Mouse (Mus musculus) heart, embryonic 12.5 days (tissue): ENCODE data around the gene Gm21119. TPM values are rescaled to one million over a fixed set of nuclear protein-coding genes. Genes with fewer than 3 reads are reported as not detected.
A peak's percentile ranks its signal among the peaks of the same experiment; 100 is the strongest.
"Not testable (repeated sequence)": the region's sequence is repeated elsewhere in the genome, so short reads cannot be mapped to it uniquely, and the experiment has no call there.

Source experiments
- ATAC-seq: fragments of 200-750 bp; cut with Nextera tagmentation; 2 replicates; pipeline ENCODE4 v1.8.0; 2017; ENCODE audit warnings: moderate TSS enrichment, moderate library complexity; ENCODE audit not compliant: insufficient number of reproducible peaks, low FRiP score
- H3K27ac ChIP-seq: fragments of 300-500 bp; sonication (generic); 2 replicates; pipeline ENCODE4 v1.5.1; 2016; ENCODE audit warnings: mild to moderate bottlenecking, moderate library complexity; ENCODE audit not compliant: poor library complexity, severe bottlenecking
- H3K27me3 ChIP-seq: fragments of 300-500 bp; sonication (generic); replicated peaks from 2 replicates; pipeline ENCODE4 v1.6.1; 2016; ENCODE audit warnings: mild to moderate bottlenecking, moderate library complexity
- H3K36me3 ChIP-seq: fragments of 300-500 bp; sonication (generic); 2 replicates; pipeline ENCODE4 v1.6.1; 2016; ENCODE audit warnings: mild to moderate bottlenecking, moderate library complexity
- H3K4me1 ChIP-seq: fragments of 300-500 bp; sonication (generic); replicated peaks from 2 replicates; pipeline ENCODE4 v1.6.1; 2016; ENCODE audit warnings: mild to moderate bottlenecking
- H3K4me2 ChIP-seq: fragments of 300-500 bp; sonication (generic); 2 replicates; pipeline ENCODE4 v1.6.1; 2016; ENCODE audit warnings: mild to moderate bottlenecking, moderate library complexity
- H3K4me3 ChIP-seq: fragments of 300-500 bp; sonication (generic); 2 replicates; pipeline ENCODE4 v1.5.1; 2016; ENCODE audit warnings: mild to moderate bottlenecking
- H3K9ac ChIP-seq: fragments of 300-500 bp; sonication (generic); 2 replicates; pipeline ENCODE4 v1.6.1; 2016; ENCODE audit warnings: mild to moderate bottlenecking, moderate library complexity
- H3K9me3 ChIP-seq: fragments of 300-500 bp; sonication (generic); replicated peaks from 2 replicates; pipeline ENCODE4 v1.6.1; 2016; ENCODE audit warnings: mild to moderate bottlenecking, moderate library complexity
- WGBS: fragments of 180-500 bp; shearing (Covaris S2); methylation state at CpG from one replicate; pipeline ENCODE4 v1.1.7; 2016; 5-methylcytosine and 5-hydroxymethylcytosine counted together
- polyA plus RNA-seq: library from polyadenylated mRNA; unstranded; fragments of >200 nt; fragmentation: Nextera tagmentation; extraction: Ambion mirVana; gene quantifications from 2 replicates; pipeline ENCODE4 v1.2.1, GENCODE M21; 2016

Gene Gm21119
- not detected in 2 replicates for polyA plus RNA-seq

- H3K27me3 ChIP-seq, H3K36me3 ChIP-seq, H3K4me1 ChIP-seq, H3K4me3 ChIP-seq, H3K27ac ChIP-seq, H3K9ac ChIP-seq, H3K4me2 ChIP-seq, ATAC-seq, H3K9me3 ChIP-seq: not testable (repeated sequence)
- no CpG with 5 or more reads among the region's 2 CpGs for WGBS
Observed at GRCm38 (mm10) chr8:20614619-20615018, at the start of gene Gm21119. Gene Gm21119 (plus strand): TSS chr8:20614919.

- H3K4me1 ChIP-seq, H3K4me2 ChIP-seq, H3K9me3 ChIP-seq, H3K4me3 ChIP-seq, H3K9ac ChIP-seq, H3K27ac ChIP-seq, H3K27me3 ChIP-seq, H3K36me3 ChIP-seq, ATAC-seq: not testable (repeated sequence)
- no CpG with 5 or more reads among the region's 1 CpGs for WGBS
Observed at GRCm38 (mm10) chr8:20566753-20567152, 48.0 kb upstream of the Gm21119 start.

GRCm38 (mm10) chr8:20581081-20581480 is 33.6 kb upstream of the Gm21119 start:
- not testable (repeated sequence) for H3K27ac ChIP-seq, H3K9me3 ChIP-seq, H3K9ac ChIP-seq, H3K36me3 ChIP-seq, H3K27me3 ChIP-seq, H3K4me2 ChIP-seq, ATAC-seq, H3K4me1 ChIP-seq, H3K4me3 ChIP-seq
- 86% methylated on average over 5 of the region's 6 CpGs for WGBS

GRCm38 (mm10) chr8:20582772-20583171 is 31.9 kb upstream of the Gm21119 start:
- H3K9me3 ChIP-seq, H3K4me2 ChIP-seq, ATAC-seq, H3K27ac ChIP-seq, H3K4me3 ChIP-seq, H3K27me3 ChIP-seq, H3K36me3 ChIP-seq, H3K4me1 ChIP-seq, H3K9ac ChIP-seq: not testable (repeated sequence)
- 84% methylated on average over 4 of the region's 6 CpGs for WGBS

- not testable (repeated sequence) for H3K27me3 ChIP-seq, H3K4me1 ChIP-seq, H3K9me3 ChIP-seq, H3K9ac ChIP-seq, H3K36me3 ChIP-seq, H3K4me2 ChIP-seq, H3K27ac ChIP-seq, H3K4me3 ChIP-seq
- 27% methylated on average over 10 of the region's 12 CpGs for WGBS
- peak; percentile 57; the same call in 1 of the 2 replicates for ATAC-seq
Observed at GRCm38 (mm10) chr8:20588268-20589177, 26.2 kb upstream of the Gm21119 start.

GRCm38 (mm10) chr8:20589178-20589539 is 25.6 kb upstream of the Gm21119 start:
- 70% methylated on average over 2 of the region's 4 CpGs for WGBS
- peak; percentile 78 for ATAC-seq

GRCm38 (mm10) chr8:20590117-20590997 is 24.4 kb upstream of the Gm21119 start:
- not testable (repeated sequence) for H3K9ac ChIP-seq, ATAC-seq

More at GRCm38 (mm10) chr8:20589178-20589539, 25.6 kb upstream of the Gm21119 start:
- H3K4me1 ChIP-seq, H3K27me3 ChIP-seq, H3K4me2 ChIP-seq, H3K36me3 ChIP-seq, H3K9me3 ChIP-seq, H3K27ac ChIP-seq, H3K9ac ChIP-seq, H3K4me3 ChIP-seq: not testable (repeated sequence)

GRCm38 (mm10) chr8:20591002-20591401 is 23.7 kb upstream of the Gm21119 start:
- not testable (repeated sequence) for ATAC-seq, H3K27me3 ChIP-seq, H3K4me2 ChIP-seq, H3K4me1 ChIP-seq, H3K9ac ChIP-seq, H3K27ac ChIP-seq, H3K36me3 ChIP-seq, H3K9me3 ChIP-seq, H3K4me3 ChIP-seq
- WGBS = 72% methylated on average over 5 of the region's 8 CpGs

More at GRCm38 (mm10) chr8:20590117-20590997, 24.4 kb upstream of the Gm21119 start:
- H3K4me3 ChIP-seq, H3K27me3 ChIP-seq, H3K9me3 ChIP-seq, H3K4me1 ChIP-seq, H3K4me2 ChIP-seq, H3K27ac ChIP-seq, H3K36me3 ChIP-seq: not testable (repeated sequence)
- 64% methylated on average over 4 of the region's 9 CpGs for WGBS

- not testable (repeated sequence) for H3K4me1 ChIP-seq, H3K4me3 ChIP-seq, H3K4me2 ChIP-seq, H3K9me3 ChIP-seq, H3K36me3 ChIP-seq, H3K27me3 ChIP-seq, ATAC-seq, H3K27ac ChIP-seq, H3K9ac ChIP-seq
- 48% methylated on average over 1 of the region's 5 CpGs for WGBS
Observed at GRCm38 (mm10) chr8:20592732-20593272, 21.9 kb upstream of the Gm21119 start.

- H3K4me3 ChIP-seq, H3K27ac ChIP-seq, H3K4me1 ChIP-seq, H3K9me3 ChIP-seq, H3K4me2 ChIP-seq, H3K9ac ChIP-seq, H3K27me3 ChIP-seq, ATAC-seq, H3K36me3 ChIP-seq: not testable (repeated sequence)
- WGBS = no CpG with 5 or more reads among the region's 4 CpGs
Observed at GRCm38 (mm10) chr8:20593841-20594240, 20.9 kb upstream of the Gm21119 start.
